Mouse (Mus musculus) ES-E14 (cell line): Measurements from ENCODE around the gene Antxrl. TPM values are rescaled to one million over a fixed set of nuclear protein-coding genes. Genes with fewer than 3 reads are reported as not detected.

Experiments used
- DNase-seq: peaks from one replicate; pipeline ENCODE4 v3.0.0-alpha.2; 2013; ENCODE audit warnings: low read depth, low spot score
- H3K27ac ChIP-seq: 2 replicates; pipeline ENCODE4 v1.5.1; 2012; ENCODE audit warnings: low read depth, mild to moderate bottlenecking, low read length, moderate library complexity, mixed read lengths; ENCODE audit not compliant: poor library complexity, insufficient read depth, severe bottlenecking
- H3K36me3 ChIP-seq: 2 replicates; pipeline ENCODE4 v1.6.1; 2012; ENCODE audit warnings: mild to moderate bottlenecking, low read length, moderate library complexity, mixed read lengths; ENCODE audit not compliant: control insufficient read depth, poor library complexity, insufficient read depth, severe bottlenecking
- H3K4me1 ChIP-seq, 2 experiments: fragments of 150-350 bp in 1 of 2; sonication (generic) in 1 of 2; 2 replicates each; pipeline ENCODE4 v1.6.1; 2012; ENCODE audit warnings: low read length in 2 of 2, mild to moderate bottlenecking in 1 of 2, mixed read lengths in 1 of 2; ENCODE audit not compliant: control insufficient read depth in 2 of 2, insufficient read depth in 2 of 2, poor library complexity in 1 of 2
- H3K4me3 ChIP-seq, 2 experiments: fragments of 150-350 bp in 1 of 2; sonication (generic) in 1 of 2; 2 replicates each; pipeline ENCODE4 v1.5.1; 2012; ENCODE audit warnings: low read length in 2 of 2, low read depth in 1 of 2, mild to moderate bottlenecking in 1 of 2, mixed read lengths in 1 of 2; ENCODE audit not compliant: insufficient read depth in 1 of 2, poor library complexity in 1 of 2, severe bottlenecking in 1 of 2
- H3K9ac ChIP-seq: 2 replicates; pipeline ENCODE4 v1.6.1; 2012; ENCODE audit warnings: low read depth, mild to moderate bottlenecking, low read length, mixed read lengths; ENCODE audit not compliant: poor library complexity, insufficient read depth, severe bottlenecking
- H3K9me3 ChIP-seq: fragments of 150-350 bp; sonication (generic); 2 replicates; pipeline ENCODE4 v1.6.1; 2012; ENCODE audit warnings: low read depth, mild to moderate bottlenecking, low read length; ENCODE audit not compliant: control insufficient read depth, insufficient read depth
- CHD2 ChIP-seq: IDR thresholded peaks from 2 replicates; pipeline ENCODE4 v1.6.1; 2014; ENCODE audit warnings: mild to moderate bottlenecking, low read depth, low read length, inconsistent platforms
- HCFC1 ChIP-seq: IDR thresholded peaks from 2 replicates; pipeline ENCODE4 v1.6.1; 2012; ENCODE audit warnings: low read length, inconsistent platforms, borderline replicate concordance; ENCODE audit not compliant: insufficient read depth
- MAFK ChIP-seq: IDR thresholded peaks from 2 replicates; pipeline ENCODE4 v1.6.1; 2014; ENCODE audit warnings: mild to moderate bottlenecking, low read depth, low read length, inconsistent platforms; ENCODE audit not compliant: insufficient read depth
- ZC3H11A ChIP-seq: IDR thresholded peaks from 2 replicates; pipeline ENCODE4 v1.6.1; 2012; ENCODE audit warnings: low read depth, mild to moderate bottlenecking, inconsistent platforms, low read length, borderline replicate concordance
- ZNF384 ChIP-seq: IDR thresholded peaks from 2 replicates; pipeline ENCODE4 v1.6.1; 2012; ENCODE audit warnings: low read depth, low read length, inconsistent platforms
- in situ Hi-C, 2 experiments: fragments of 600-800 bp; cut with MboI; formaldehyde crosslinking; loops; one replicate each; pipeline ENCODE4 v1.15.1; 2025; ENCODE audit warnings: low sequenced_read_pairs in 2 of 2, inconsistent platforms in 1 of 2; ENCODE audit not compliant: unreplicated experiment in 2 of 2
- total RNA-seq: library from RNA; depleted of rRNA; stranded (reverse); fragments of 300-350 nt; gene quantifications from 2 replicates; pipeline ENCODE4 v1.2.3, GENCODE M21; 2012

The Antxrl gene
- total RNA-seq, 1 experiment = not detected

GRCm38 (mm10) chr14:34104892-34105291, 52.4 kb downstream of the Antxrl start:
- in situ Hi-C loops = no loop called here
- H3K9ac ChIP-seq = no peak overlapping the region
- no peaks in the 10 kb centered on the region for H3K9me3 ChIP-seq
- H3K4me1 ChIP-seq = no peaks in the 10 kb centered on the region
- H3K36me3 ChIP-seq = no peaks in the 10 kb centered on the region
- DNase-seq = peak; percentile 44
- H3K27ac ChIP-seq = no peak overlapping the region
- no peak overlapping the region for H3K4me3 ChIP-seq
- no peak for TF ChIP-seq MAFK
- peak; percentile 34; the same call in 1 of the 2 replicates for TF ChIP-seq ZC3H11A

DNA sequence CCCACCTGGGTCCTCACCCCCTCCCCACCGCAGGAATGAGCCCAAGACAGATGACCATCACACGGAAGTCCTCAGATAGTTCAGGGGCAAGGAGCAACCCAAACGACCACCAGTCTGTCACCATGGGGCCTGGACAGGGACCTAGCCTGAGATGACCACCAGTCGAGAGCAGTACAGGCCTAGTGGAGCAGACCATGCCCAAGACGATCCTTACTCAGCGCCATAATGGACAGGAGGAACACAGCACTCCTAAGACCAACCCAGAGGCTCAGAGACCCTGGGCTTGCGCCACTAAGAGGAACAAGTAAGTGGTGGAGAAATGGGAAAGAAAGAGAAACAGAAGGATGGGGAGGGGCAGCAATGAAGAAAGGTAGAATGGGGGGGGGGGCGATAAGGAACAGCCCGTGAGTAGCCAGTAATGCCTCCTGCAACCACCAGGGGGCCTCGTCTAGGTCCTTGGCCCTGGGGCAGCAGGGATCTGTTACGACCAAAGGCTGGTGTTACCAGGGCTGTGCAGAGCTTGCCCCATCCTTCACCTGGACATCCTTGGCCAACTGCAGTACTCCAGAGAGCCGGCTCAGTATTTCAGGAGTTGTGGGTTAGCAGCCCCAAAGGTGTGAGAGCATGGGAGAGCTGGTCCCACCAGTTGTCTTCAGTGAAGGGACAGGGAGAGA, 54.0 kb downstream of the Antxrl start:
- in situ Hi-C loops = no loop called here
- peak; percentile 37 for DNase-seq
- TF ChIP-seq ZC3H11A = no peak
- TF ChIP-seq HCFC1 = no peak

GRCm38 (mm10) chr14:34107594-34107993, 55.1 kb downstream of the Antxrl start:
- no peak for DNase-seq
- H3K36me3 ChIP-seq = no peaks in the 10 kb centered on the region
- in situ Hi-C loops = no loop called here
- no peak for TF ChIP-seq HCFC1
- TF ChIP-seq ZC3H11A = no peak
- no peak for TF ChIP-seq ZNF384
- no peak for TF ChIP-seq CHD2
- no peak for TF ChIP-seq MAFK
- H3K27ac ChIP-seq = no peak overlapping the region
- no peaks in the 10 kb centered on the region for H3K4me1 ChIP-seq
- no peaks in the 10 kb centered on the region for H3K9me3 ChIP-seq
- no peak overlapping the region for H3K9ac ChIP-seq
- H3K4me3 ChIP-seq = no peak overlapping the region

More for the DNA sequence above, 54.0 kb downstream of the Antxrl start:
- Histone ChIP-seq H3K27ac (no peak overlapping the region), H3K4me3 (no peak overlapping the region), H3K9ac (no peak overlapping the region), H3K9me3 (no peaks in the 10 kb centered on the region), H3K4me1 (no peaks in the 10 kb centered on the region), H3K36me3 (no peaks in the 10 kb centered on the region)

- Histone ChIP-seq H3K9me3 (no peaks in the 10 kb centered on the region), H3K36me3 (no peaks in the 10 kb centered on the region), H3K27ac (no peak overlapping the region), H3K4me3 (no peak overlapping the region), H3K4me1 (no peaks in the 10 kb centered on the region), H3K9ac (no peak overlapping the region)
- no peak for DNase-seq
- TF ChIP-seq MAFK (no peak), ZNF384 (no peak), CHD2 (no peak), HCFC1 (no peak), ZC3H11A (no peak)
- in situ Hi-C loops = no loop called here
Observed at GRCm38 (mm10) chr14:34114311-34114710, 61.8 kb downstream of the Antxrl start.

GRCm38 (mm10) chr14:34119046-34119723, 66.7 kb downstream of the Antxrl start:
- DNase-seq = no peak
- no peaks in the 10 kb centered on the region for H3K36me3 ChIP-seq
- H3K4me1 ChIP-seq = no peaks in the 10 kb centered on the region
- in situ Hi-C loops = no loop called here
- TF ChIP-seq ZC3H11A (no peak), ZNF384 (no peak), CHD2 (no peak), MAFK (no peak)
- H3K27ac ChIP-seq = no peak overlapping the region
- no peaks in the 10 kb centered on the region for H3K9me3 ChIP-seq
- H3K4me3 ChIP-seq = no peak overlapping the region
- no peak overlapping the region for H3K9ac ChIP-seq
